Mouse (Mus musculus) thymus, postnatal 25 days (tissue): Measurements from ENCODE around the gene Igfbp3.

Experiments used
- DNase-seq: peaks from one replicate; pipeline ENCODE4 v3.0.0; 2022

Gene Igfbp3

DNA sequence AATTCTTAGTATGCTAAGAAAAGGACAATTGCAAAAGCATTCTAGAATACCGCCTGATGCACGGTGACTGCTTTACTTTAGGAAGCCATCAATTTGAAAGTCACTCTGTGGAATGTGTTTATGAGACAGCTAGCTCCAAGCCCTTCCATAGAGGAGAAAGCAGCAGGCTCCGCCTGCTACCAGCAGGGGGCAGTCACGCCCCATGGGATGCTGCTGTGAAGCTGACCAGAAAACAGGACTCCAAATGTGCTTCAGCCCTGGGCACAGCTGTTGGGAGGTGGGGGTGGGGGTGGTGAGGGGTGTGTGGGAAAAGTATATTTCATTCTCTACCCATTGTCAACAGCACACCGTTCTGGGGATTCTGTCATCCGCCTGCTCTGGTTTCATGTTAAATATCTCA is 3.4 kb downstream of the Igfbp3 start:
- DNase-seq: peak; percentile 32

DNA sequence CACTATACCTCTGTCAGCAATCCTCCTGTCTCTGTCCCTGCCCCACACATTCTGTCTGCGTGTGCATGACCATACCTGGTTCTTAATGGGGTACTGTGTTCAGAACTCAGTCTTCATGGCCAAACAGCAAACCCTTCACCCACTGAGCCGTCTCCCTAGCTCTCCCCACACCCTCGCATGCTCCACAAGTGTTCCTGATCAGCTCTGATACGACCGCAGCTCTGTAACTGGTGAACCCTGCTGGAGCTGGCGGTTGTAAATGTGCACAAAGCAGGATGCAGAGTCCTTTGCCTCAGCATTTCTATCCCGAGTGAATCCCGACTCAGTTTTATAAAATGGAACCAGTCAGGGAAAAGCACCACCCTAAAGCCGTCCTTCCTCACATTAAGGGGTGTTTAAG is 9.9 kb downstream of the Igfbp3 start:
- no peak for DNase-seq

DNA sequence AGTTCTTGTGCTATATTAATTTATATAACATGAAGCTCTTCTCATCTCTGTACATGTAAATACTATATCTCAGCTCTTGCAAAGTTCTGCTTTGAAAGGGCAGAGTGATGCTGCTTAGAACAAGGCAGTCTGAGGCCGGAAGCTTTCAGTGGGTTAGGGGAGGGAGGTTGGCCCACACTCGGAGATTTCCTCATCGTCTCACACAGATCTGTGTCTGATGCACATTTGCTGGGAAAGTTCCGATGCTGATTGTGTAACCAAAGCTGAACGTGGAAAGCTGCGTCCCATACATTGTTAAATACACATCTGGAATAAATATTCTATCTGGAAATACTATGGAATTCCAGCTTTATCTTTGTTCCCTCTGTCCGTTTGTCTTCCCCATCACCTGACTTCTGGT is 11.5 kb downstream of the Igfbp3 start:
- DNase-seq: no peak

DNA sequence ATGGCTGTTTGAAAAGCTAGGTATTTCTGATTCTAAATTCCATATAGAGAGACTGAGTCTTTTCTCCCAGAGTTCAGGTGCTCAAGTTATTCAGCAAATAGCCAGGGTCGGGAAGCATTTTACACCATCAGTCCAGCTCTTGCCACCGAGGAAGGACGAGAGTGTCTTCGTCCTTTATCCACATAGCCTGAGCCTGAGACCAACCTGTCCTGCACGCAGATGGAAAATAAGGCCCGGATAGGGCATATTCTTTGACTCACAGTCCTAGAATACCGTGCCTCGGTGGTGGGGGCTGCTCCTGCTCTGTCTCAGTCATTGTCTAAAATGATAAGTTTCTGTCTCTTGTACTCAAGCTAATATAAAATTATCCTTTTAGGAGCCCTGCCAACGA is 13.3 kb downstream of the Igfbp3 start:
- no peak for DNase-seq

DNA sequence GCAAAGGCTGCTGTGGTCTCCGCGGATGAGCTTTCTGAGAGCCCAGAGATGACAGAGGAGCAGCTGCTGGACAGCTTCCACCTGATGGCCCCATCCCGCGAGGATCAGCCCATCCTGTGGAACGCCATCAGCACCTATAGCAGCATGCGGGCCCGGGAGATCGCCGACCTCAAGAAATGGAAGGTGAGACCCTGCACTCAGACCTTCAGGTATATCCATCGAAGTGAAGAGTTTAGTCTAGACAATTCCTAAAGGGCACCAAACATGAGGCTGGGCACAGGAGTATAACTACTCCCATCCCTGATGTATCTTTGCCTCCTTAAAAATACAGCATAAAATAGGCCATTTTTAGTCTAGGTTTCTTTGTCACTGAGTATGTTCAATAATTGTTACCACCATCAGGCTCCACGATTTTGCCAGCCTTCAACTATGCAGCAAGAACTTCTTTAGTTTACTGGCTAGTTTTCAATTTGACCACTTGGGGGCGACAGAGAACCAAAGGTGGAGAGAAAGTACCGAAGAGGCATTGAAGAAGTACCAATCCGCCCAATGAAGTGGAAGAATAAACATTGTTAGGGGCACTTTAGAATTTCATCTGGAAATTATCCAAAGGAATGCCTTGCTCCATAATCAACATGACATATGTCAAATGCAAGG is 13.9 kb downstream of the Igfbp3 start:
- peak; percentile 31 for DNase-seq

DNA sequence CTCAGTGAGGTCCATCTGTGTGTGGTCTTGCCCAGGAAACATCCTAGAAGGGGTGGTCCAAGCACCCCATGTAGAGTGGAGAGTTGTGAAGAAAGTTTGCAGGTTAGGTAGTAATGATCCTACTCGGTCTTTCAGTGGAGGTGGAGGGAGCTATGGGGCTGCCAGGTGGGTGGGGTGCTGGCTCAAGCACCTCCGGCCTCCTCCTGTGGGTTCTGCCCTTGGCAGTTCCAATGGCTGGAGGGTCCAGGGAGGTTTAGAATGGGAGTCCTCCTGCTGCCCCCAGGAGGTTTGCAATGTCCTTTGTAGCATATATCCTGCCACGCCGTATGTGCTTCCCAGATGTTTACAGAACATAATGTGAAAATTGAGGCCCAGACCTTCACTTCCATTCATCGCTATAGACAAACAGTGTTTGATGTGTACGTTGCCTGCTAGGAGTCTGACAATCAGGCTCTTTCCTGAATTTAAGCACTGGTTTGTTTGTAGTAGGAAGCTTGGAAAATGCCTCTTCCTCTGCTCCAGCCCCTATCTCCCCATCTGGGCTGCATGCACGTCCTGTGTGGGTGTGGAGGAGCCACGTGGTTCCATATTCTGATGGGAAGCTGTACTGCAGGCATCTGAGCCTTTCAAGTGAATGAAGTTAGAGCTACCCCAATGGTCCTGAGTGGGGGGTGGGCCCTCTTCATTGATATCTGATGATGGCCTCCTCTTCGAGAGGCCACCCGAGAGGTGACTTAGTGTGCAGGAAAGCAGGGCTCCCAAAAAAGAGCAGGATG is 15.1 kb downstream of the Igfbp3 start:
- DNase-seq: no peak

DNA sequence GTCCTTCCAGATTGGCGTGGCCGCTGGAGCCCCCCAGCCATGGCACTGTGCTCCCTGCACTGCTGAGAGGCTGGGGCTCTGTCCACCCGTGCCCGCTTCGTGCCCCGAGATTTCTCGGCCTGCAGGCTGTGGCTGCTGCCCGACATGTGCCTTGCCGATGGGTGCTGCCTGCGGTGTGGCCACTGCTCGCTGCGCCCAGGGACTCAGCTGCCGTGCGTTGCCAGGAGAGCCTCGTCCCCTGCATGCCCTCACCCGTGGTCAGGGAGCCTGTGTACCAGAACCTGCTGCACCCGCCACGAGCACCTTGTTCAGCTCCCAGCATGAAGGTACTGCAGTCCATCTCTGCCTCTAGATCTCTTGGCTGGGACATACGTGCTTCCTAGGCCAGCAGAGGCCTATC is 15.7 kb downstream of the Igfbp3 start:
- no peak for DNase-seq

DNA sequence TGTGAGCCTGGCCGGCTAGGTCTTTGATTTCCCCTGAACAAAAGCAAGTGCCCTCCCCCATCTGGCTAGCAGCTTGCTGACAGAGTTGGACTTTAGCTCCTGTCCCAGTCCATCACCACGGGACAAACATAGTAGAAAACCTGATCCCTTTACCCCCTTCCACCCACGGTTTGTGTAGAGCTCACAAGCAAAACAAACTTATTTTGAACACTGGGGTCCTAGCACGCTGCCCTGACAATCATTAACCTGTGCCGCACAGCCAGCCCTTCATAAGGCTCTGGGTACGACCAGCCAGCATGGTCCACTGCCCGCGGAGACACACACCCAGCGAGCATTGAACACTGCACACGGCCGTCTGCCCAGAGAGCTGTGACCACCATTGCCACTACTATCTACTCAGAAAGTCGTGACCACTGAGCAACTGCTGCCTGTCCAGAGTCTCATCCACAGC is 16.2 kb downstream of the Igfbp3 start, which contains the start of gene Igfbp1:
TSS of gene Igfbp1 (plus strand) at position 292 of the 451 bp plus-strand sequence.
- no peak for DNase-seq

DNA sequence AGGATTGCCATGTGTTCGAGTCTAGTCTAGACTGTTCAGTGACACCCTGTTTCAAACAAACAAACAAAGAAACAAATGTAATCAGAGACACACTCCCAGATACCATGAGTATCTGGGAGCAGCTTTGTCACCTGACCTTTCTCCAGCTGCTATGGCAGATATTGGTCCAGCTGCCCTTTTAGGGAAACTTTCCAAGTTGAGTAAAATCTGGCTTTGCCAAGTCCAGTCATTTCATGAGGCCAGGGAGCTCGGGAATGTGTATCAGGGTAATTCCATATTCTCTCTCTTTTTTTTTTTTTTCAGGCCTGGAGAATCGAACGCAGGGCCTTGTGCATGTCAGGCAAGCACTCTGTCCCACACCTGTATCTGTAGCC is 18.4 kb downstream of the Igfbp3 start:
- no peak for DNase-seq

DNA sequence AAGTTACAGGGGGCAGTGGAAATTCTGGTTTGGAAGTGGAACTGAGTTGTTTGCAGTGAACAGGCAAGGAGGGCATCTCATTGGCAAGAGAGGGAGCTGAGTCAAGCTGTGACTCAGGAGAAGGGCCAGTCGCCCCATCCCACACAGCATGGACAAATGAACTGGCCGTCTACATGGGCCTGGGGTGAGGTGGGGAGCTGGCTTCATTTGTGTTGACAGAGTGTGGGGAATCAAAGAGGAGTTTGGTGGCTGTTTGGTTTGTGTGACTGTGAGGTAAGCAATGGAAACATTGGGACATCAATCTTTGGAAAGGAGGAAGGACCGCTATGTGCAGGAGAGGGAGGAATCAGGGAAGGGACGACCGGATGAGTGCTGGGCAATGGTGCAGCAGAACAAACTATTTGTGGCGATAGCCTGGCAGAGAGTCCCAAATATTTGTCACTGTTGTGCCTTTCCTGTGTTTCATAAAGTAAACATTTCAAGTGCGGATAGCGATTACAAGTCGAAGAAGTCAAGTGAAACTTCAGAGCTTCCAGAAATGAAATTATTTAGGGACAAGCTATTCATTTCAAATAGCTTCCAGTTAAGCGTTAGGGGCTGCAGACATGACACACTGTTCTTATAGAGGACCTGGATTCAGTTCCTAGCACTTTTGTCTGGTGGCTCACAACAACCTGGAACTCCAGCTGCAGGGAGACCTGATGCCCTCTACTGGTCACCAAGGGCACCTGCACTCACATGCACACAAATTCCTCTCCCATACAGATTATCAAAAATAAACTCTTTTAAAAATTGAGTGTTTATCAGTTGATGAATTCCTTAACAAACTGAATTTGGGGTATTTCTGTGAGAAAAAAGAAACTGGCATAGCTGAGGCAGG is 19.1 kb downstream of the Igfbp3 start:
- DNase-seq: no peak

DNA sequence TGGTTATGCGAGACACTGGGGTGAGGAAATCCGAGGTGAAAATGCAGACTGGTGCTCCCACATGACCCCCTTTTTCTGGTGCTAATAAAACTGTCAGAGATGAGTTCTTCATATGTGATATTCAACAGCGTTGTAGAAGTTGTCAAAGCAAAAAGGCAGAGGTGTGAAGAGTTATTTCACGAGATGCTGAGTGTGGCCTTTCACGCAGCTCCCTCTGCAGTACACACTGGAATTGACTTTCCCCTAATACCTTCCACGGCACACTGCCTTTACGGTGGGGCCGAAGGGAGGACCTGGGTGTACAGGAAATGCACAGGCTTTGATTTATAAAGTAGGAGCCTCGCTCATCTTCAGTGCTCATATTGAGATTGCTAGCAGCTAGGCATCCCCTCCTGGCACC is 20.6 kb downstream of the Igfbp3 start:
- no peak for DNase-seq

DNA sequence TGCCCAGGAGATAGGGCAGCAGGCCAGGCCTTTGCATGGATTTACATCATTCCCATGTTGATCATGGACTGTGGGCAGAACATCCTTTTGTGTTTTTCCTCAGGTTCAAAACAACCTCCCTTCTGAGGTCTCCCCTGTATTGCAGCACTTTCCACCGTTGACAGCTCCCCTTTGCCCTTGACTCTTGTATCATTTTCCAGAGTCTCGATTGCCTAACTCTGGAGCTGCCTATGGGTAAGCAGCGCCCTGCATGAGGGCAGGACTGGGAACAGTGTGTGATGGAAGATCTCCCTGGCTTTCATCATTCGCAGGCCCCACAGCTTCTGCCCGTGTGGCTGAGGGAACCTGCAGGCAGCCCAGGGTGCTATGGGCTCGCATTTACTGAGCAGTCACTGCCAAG is 21.0 kb downstream of the Igfbp3 start:
- no peak for DNase-seq

DNA sequence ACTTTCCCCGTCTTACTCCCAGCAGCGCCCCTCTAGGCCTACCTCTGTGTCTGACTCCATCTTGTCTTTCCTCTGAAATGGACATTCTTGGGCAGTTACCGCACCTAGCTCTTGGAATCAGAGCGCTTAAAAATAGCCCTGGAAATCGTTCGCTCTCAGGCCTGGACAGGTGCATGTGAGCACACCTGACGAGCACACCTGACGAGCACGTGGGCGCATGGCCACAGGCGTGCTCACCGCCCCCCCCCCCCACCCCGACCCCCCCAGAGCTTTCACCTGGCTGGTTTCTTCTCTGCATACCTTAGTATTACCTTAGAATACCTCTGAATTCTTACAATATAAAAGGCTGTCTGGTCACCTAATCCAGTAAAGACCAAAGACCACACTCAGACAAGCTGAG is 25.3 kb downstream of the Igfbp3 start, which contains the start of gene Gm11985:
TSS of gene Gm11985 (minus strand) at position 101 of the 400 bp plus-strand sequence.
- DNase-seq: no peak

DNA sequence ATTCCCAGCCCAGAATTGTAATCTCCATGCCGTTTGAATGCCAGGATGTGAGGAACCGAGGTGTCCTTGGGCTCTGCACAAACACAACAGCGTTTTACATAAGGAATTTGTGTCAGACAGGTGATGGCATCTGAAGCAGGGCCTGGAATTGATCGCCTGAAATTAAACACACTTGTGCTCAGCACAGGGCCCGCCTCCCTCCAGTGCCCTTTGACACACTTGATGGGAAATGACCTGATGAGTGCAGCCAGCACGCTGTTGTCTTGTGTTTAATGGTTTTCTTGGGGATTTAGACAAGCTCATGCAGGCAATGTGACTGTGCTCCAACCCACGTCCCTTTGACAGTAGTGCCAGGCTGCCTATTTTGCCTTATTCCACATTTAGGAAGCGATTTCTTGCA is 26.3 kb downstream of the Igfbp3 start:
- no peak for DNase-seq

DNA sequence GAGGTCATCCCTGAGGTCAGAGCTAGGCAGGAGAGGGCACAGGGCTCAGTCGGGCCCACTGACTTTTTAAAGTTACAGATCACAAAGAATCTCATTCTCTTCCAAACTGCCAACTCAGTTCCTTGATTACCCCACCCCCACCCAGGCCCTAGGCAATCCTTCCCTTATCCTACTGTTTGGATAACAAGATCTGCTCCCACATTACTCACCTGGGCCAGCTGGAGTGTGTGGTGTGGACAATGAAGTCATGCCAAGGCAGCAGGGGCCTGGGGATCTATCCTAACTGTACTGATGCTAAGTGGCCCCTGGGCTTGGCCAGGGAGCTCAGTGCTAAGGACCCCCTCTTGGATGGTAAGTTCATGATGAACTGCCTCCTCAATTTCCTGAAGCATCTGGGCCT is 29.3 kb downstream of the Igfbp3 start:
- DNase-seq: no peak

DNA sequence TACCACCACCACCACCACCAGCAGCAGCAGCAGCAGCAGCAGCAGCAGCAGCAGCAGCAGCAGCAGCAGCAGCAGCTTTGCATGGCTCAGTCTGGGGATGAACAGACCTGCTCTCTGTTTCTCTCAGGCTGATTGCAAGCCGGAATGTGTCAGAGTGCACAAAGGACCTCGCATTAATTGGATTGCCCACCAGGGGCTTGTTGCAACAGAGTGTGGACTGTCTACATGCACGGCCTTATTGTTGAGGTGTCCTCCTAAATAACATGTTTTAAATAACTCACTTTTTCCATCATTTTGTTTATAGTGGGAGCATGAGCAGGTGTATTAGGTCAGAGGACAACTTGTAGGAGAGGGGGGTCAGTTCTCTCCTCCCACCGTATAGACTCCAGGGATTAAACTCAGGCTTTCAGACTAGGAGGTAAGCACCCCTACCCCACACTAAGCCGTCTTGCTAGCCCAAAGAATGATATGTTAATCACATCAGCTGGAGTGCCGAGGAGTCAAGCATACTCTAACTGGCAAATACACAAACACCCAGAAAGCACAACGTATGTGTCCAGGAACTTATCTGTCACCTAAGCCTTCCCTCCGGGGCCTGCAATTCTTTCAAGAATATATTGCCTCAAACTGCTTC is 31.2 kb downstream of the Igfbp3 start:
- DNase-seq: no peak

DNA sequence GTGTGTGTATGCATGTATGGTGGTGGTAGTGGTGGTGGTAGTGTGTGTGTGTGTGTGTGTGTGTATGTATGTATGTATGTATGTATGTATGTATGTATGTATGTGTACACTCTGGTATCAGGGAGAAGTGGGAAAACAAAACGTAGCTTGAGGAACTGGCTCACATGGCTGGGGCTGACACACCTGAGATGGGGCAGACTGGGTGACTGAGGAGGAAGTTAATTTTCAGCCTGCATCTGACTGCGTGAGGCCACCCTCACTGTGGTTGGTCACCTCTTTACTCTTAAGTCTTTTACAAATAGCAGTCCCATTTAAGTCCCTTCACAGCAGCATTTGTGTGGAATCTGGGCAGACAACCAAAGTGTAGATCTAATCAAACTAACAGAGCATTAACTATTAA is 34.4 kb downstream of the Igfbp3 start:
- no peak for DNase-seq

DNA sequence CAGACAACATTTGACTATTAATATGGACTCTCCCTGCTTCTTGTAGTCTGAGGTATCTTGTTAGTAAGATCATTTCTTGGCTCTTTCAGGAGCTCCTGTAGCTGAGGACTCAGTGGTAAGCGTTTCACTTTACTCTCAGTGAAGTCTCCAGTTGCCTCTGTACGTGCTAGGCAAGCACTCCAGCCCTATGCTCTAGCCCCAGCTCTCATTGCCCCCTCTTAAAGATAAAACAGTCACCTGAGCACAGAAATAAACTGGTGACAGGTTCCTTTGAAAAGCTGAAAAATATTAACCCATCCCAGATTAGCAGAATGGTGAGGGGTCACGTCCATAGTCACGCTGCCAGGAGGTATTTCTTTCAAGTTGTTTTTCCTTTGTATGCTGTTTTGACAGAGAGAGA is 35.0 kb downstream of the Igfbp3 start:
- DNase-seq: no peak

DNA sequence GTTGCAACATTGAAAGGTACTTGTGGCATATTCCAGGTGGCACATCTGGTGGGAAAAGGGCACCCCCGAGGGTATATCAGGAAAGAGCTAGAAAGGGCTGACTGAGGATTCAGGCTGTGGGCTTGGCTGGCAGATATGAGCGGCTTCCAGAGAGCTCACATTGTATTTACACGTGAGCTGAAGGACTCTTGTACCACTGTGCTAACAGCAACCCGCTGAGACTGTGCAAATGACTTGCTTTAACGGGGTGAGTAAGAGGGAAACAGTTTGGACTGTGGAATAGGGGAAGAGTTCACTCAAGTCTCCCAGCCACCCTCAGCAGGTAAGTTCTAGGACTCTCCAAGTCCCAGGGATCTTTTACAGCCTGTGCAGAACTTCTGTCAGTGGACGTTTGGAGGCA is 40.1 kb downstream of the Igfbp3 start:
- no peak for DNase-seq

DNA sequence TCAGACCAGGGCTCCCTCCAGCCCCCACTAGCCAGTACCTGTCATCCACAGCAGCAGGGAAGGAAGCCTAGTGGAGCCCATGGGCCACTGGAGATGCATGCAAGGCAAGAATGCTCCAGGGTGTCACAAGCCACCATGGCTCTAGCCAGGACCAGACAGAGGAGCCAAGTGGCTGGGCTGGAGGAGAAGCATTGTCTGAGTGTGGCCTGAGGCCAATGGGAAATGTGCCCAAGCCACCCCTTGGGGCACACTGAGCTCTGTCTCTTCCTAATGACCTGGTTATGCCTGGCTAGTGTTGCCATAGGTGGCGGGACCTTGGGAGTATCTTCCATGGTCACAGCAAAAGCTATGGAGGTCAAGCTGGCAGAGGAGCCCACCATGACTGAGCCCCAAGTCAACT is 44.1 kb downstream of the Igfbp3 start:
- no peak for DNase-seq

DNA sequence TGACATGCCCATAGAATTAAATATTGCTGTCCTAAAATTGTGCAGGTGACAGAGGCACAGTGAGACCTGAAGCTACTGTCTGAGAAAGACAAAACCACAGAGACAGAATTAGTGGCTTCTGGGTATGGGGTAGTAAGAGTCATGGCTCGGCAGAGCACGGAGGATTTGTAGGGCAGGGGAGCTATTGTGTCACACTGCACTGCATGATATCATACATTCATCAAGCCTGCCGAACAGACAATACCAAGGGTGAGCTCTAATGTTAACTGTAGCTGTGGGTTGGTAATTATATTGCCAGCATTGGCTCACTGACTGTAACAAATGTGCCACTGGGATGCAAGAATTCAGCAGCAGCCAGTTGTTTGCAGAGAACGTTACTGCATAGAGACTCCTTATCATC is 49.3 kb downstream of the Igfbp3 start:
- no peak for DNase-seq

DNA sequence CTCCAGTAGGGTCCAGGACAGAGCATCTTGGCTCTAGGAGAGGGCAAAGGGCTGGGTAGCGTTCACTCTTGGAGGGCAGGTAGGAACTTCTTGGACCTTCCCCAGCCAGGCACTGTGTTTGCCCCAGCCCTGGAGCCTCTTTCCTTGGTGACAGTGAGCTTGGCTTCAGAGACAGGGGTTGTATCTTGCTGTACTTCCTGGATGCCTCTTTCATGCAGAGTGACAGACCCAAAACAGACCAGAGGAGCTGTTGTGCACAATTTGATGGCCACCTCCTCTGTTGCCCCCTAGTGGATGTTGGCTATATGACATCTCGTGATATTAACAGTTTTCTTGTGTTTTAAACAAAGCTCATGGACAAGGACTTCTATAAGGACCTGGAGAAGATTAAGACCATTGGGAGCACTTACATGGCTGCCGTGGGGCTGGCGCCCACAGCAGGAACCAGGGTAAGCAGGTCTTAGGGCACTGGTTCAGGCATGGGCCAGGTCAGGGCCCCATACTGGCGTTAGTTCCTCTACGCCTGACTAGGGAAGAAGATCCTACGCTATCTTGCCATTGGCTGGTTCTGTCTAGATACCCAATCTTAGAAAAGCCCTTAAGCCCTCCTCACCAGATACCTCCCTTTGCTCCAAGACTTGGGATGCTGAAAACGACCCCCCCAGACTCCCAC is 52.1 kb downstream of the Igfbp3 start:
- peak; percentile 54 for DNase-seq
